Mouse (Mus musculus) mature B cell (primary cell): ENCODE data around the gene Slc6a9.

Experiments used
- in situ Hi-C: fragments of 300-500 bp; cut with MboI; formaldehyde crosslinking; loops from 2 replicates; pipeline ENCODE4 v1.14.3; 2019

Slc6a9 gene

DNA sequence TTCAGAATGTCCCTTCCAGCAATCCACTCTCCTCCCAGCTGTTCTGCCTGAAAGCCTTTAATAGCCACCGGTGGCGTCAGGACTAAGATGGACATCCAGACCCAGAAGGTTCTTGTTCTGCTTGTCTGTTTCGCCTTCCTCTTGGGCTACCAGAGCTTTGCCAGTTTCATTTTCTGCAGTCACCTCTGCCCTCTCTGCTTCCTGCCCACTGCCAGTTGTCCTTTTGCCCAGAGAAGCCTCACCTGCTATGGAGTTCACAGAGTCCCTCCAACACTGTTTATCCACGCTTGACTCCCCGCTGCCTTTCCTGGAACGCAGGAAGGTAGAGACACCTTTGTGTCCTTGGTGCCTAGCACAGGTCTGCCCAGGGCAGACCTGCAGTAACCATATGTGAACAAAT lies 5.1 kb downstream of the Slc6a9 start:
- in situ Hi-C loops: loop anchor here (10.0 kb wide), 1 partner anchor 245 kb away; no protein-coding TSS in a partner anchor

DNA sequence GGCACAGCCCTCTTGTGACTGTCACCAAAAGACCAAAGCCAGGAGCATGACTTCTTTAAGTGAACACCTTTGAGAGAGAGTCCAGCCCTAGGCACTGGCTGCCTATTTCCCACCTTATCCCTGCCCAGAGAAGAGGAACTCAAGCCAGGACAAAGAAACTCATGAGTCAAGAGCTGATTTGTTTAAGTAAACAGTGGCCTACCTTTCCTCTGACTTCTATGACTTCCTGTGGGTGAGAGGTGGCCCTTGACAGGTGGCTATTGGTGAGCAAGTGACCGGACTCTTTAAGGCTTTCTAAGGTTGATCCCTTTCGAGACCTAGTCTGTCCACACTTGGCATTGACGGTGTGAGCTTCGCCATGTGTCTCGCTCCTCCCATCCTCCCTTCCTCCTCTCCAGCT lies 6.5 kb downstream of the Slc6a9 start:
- in situ Hi-C loops: no loop called here

- in situ Hi-C loops: no loop called here
Observed at GRCm38 (mm10) chr4:117841566-117841965, 7.3 kb downstream of the Slc6a9 start.

GRCm38 (mm10) chr4:117843101-117843500 lies 8.8 kb downstream of the Slc6a9 start:
- in situ Hi-C loops: no loop called here

DNA sequence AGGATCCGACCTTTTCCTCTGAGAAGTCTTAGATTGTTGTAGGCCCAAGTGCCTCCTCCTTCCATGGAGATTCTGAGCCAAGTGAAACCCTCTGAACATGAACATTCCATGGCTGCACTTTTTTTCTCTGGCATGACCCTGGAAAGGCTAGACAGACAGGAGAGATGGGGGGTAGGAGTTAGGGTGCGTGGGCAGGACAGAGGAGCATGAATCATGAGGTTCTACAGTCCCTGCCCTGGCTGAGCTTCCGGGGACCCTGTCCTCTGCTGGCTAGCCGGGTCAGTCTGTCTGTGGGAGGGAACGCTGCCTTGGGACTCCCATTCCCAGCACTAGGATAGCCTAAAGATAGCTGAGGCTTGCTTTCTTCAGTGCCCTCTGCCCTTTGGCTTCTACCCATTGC lies 10.2 kb downstream of the Slc6a9 start:
- in situ Hi-C loops: no loop called here

DNA sequence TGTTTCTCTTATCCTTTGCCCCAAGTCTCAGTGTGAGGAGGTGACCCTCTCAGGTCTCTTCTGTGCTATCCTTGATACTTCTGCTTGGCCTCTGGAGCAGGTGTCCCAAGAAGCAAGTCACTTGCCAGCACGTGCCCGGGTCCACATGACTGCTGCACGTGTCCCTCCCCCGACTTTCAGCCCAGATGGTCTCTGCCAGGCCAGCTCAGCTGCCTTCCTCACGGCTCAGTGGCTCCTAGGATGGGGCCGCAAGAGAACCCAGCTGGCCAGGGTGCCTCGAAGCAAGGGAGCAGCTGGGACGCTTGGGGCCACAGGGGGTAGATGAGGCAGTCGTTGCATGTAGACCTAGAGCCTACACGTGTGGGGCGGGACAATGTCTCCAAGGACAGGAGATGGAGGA lies 11.0 kb downstream of the Slc6a9 start:
- in situ Hi-C loops: no loop called here

DNA sequence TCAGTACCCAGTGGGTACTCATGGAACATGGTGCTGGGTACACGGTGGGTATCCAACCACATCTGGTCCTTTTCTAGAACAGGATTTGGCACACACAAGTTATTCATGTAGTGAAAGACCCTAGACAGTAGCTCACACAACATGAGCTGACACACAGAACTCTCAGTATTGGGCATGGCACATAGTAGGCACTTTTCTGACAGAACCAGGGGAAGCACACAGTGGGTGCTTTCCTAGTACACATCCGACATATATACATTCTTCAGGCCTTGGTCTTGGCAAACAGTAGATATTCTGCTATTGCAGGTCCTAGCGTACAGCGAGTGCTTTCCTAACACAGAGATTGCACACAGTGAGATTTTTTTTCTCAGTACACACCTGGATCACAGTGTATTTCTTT lies 12.0 kb downstream of the Slc6a9 start:
- in situ Hi-C loops: no loop called here

- in situ Hi-C loops: no loop called here
Observed at GRCm38 (mm10) chr4:117847011-117847410, 12.7 kb downstream of the Slc6a9 start.

DNA sequence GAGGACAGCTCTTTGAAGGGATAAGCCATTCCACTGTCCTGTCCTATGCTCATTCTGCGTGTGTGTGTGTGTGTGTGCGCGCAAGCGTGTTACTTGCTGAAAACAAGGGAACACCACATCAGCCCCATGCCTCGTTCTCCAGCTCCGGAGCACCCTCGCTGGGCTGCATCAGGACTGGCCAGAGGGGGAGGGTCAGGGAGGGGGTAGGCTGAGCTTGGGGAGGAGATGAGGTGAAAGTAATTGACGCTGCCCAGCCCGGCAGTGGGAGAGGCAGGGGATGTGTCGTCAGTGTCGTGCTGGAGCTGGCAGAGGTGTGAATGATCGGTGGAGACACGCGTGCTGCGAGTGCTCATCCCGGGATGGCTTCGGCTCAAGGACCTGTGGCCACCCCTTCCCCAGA lies 14.8 kb downstream of the Slc6a9 start:
- in situ Hi-C loops: no loop called here

DNA sequence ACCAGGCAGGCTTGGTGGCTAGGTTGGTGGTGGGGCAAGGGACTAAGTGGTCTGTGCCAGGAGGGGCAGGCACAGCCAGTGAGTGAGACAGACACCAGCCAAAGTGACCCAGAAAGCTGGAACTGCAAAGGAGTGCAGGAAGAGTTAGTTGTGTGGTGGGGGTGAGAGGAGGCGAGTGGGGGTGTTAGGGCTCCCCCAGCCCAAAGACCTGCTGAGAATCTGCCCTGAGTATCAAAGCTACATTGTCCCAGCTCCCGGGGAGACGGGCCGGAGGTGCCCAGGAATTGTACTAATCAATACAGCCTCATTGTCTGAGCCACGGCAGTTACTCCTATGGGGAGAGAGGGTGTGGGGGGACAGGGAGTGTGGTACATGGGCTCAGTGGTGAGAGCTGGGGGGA lies 15.2 kb downstream of the Slc6a9 start:
- in situ Hi-C loops: no loop called here

DNA sequence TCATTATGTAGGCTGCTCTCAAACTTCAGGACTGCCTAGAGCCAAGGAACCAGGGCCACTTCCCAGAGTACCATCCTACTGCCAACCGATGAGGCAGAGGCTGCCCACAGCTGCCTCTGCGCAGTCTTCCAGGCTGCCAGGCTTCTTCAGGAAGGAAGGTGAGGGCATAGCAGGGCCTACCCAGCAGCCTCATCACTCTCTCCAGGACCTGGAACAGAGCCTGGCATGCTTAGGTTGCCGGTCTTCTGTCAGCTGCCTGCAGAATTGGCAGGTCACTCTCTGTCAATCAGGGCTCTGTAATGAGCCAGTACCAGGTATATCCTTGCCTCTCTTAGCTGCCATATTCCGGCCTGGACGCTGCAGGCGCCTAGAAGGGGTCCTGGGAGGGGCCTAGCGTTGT lies 15.9 kb downstream of the Slc6a9 start:
- in situ Hi-C loops: no loop called here

DNA sequence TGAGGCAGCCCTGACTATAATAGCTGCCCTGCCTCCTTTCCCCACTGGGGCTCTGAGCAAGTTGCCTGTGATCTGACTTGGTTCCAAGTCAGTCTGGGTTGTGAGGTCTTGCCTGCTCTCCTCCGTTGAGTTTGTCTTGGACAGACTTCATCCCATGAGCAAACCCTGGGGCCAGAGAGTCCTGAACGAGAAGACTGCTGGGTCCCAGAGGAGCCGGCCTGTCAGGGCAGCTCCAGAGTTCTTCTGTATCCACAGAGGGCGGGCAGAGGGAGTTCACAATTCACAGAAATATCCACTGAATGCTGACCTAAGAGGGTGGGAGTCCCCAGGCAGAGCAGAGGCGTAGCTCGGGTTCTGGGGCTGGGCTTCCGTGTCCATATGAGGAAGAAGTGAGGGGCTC lies 16.6 kb downstream of the Slc6a9 start:
- in situ Hi-C loops: no loop called here

- in situ Hi-C loops: no loop called here
Observed at GRCm38 (mm10) chr4:117852152-117852868, 18.0 kb downstream of the Slc6a9 start.

- in situ Hi-C loops: no loop called here
Observed at GRCm38 (mm10) chr4:117855146-117855545, 20.8 kb downstream of the Slc6a9 start.

- in situ Hi-C loops: no loop called here
Observed at GRCm38 (mm10) chr4:117858794-117859193, 24.5 kb downstream of the Slc6a9 start.

DNA sequence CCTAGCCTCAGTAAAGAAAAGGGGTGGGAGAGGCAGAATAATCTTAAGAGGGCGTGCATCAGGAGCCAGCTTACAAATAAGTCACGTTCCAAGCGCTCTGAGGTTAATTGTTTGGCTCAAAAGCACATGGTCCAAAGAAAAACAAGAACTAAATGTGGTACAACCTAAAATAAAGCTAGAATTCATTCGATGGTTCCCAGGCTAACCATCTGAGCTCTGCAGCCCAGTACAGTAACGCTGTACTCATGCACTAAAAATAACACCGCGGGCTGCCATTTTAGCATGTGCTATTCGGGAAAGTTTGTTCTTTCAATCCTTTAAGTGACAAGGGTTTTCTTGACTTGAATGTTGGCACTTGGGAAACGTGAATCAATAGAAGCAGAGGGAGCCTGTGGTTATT lies 26.3 kb downstream of the Slc6a9 start:
- in situ Hi-C loops: no loop called here

GRCm38 (mm10) chr4:117862823-117863222 lies 28.5 kb downstream of the Slc6a9 start:
- in situ Hi-C loops: no loop called here

- in situ Hi-C loops: no loop called here
Observed at GRCm38 (mm10) chr4:117866083-117866482, 31.8 kb downstream of the Slc6a9 start.

DNA sequence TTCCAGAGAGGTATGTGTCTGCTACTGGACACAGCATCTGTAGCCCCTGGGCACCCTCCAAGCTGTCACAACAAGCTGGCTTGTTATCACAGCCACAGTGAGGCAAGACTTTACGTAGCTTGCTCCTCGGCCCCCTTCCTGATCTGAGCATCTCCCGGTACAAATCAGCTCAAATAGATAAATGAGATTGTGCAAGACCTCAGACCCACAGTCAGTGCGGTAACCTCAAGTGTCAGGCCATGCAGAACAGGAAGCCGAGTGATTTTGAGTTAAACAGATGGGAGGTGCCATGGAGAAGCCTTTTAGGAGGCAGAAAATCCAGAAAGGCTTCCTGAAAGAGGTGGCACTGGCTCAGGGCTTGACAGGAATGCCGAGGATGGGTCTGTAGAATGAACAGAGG lies 32.7 kb downstream of the Slc6a9 start:
- in situ Hi-C loops: no loop called here

GRCm38 (mm10) chr4:117867823-117868222 lies 33.5 kb downstream of the Slc6a9 start:
- in situ Hi-C loops: no loop called here

GRCm38 (mm10) chr4:117869317-117869716 lies 35.0 kb downstream of the Slc6a9 start:
- in situ Hi-C loops: no loop called here

GRCm38 (mm10) chr4:117870437-117870836 lies 36.1 kb downstream of the Slc6a9 start:
- in situ Hi-C loops: no loop called here

- in situ Hi-C loops: no loop called here
Observed at GRCm38 (mm10) chr4:117871787-117872186, 37.5 kb downstream of the Slc6a9 start.

GRCm38 (mm10) chr4:117872471-117872886 lies 38.2 kb downstream of the Slc6a9 start, which contains the start of gene Ccdc24:
Gene Ccdc24, minus strand, starts transcription at chr4:117872557.
- in situ Hi-C loops: no loop called here
